Comparison of ENCODE assay signal across 17 mouse cellular contexts in the genomic region with DNA sequence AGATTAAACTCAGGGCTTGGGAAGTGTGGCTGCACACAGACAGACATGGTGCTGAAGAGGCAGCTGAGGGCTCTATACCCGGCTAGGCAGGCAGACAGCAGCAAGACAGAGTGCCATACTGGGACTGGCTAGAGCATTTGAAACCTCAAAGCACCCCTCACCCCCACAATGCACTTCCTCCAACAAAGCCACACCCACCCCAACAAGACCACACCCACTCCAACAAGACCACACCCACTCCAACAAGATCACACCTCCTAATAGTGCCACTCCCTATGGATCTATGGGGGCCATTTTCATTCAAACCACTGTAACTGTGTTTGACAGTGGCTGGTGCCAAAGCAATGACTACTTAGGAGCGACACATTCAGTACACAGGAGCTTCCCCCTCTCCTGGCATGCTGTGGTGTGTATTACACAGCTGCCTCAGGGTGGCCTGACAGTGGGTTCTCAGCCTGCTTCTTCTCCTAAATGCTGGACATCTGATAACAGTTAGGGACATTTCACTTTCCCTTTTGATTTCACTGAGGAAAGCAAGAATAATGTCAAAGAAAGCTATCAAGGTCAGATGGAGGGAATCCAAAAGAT. TPM values are rescaled to one million over a fixed set of nuclear protein-coding genes. Genes with fewer than 3 reads are reported as not detected.
A peak's percentile ranks its signal among the peaks of the same experiment; 100 is the strongest.
DNase-seq lines count a peak whose midpoint lies in the region; ATAC-seq and TF ChIP-seq lines count a peak whose summit lies in the region.
"Had no signal": no experiment of that assay in that cellular context is flagged by ENCODE, and none has a peak within 500 bp of the region (broad histone marks: within the 10 kb centered on the region; RNA-seq: fewer than 3 reads in every experiment).

No protein-coding gene starts in this region.

- H3K9me3 ChIP-seq in midbrain, embryonic 13.5 days, result no peaks in the 10 kb centered on the region
- H3K9me3 ChIP-seq in midbrain, embryonic 10.5 days (replicated peaks), result no peaks in the 10 kb centered on the region
- H3K9me3 ChIP-seq in liver, postnatal 0 days (ENCODE audit: low read length), result no peaks in the 10 kb centered on the region
- no peaks in the 10 kb centered on the region for H3K9me3 ChIP-seq in kidney, embryonic 15.5 days (replicated peaks)
- H3K9me3 ChIP-seq: forebrain, embryonic 13.5 days; hindbrain, embryonic 13.5 days; lung, embryonic 15.5 days had no signal

- no peak overlapping the region for H3K4me2 ChIP-seq in midbrain, embryonic 13.5 days (replicated peaks)
- no peak overlapping the region for H3K4me2 ChIP-seq in liver, postnatal 0 days (ENCODE audit: low read depth, low read length)
- no peak overlapping the region for H3K4me2 ChIP-seq in kidney, embryonic 15.5 days
- H3K4me2 ChIP-seq: forebrain, embryonic 13.5 days; hindbrain, embryonic 13.5 days; lung, embryonic 15.5 days had no signal

- peak; percentile 30; the same call in 1 of the 2 replicates for ATAC-seq in midbrain, embryonic 13.5 days
- peak; percentile 64 for ATAC-seq in liver, postnatal 0 days
- no peak for ATAC-seq in kidney, embryonic 15.5 days (replicated peaks; ENCODE audit: low FRiP score)
- ATAC-seq in activated CD4-positive, CD25-positive, alpha-beta regulatory T cell, adult 4 months, result no peak
- ATAC-seq: forebrain, embryonic 13.5 days had no signal

- H3K4me3 ChIP-seq in midbrain, embryonic 13.5 days (replicated peaks), result no peak overlapping the region
- no peak overlapping the region for H3K4me3 ChIP-seq in midbrain, embryonic 10.5 days
- H3K4me3 ChIP-seq in liver, postnatal 0 days (ENCODE audit: low read depth, low read length), result no peak overlapping the region
- H3K4me3 ChIP-seq in kidney, embryonic 15.5 days (replicated peaks), result no peak overlapping the region
- H3K4me3 ChIP-seq: forebrain, embryonic 13.5 days; hindbrain, embryonic 13.5 days; lung, embryonic 15.5 days; myocyte had no signal

- no peak for TF ChIP-seq CTCF in liver, postnatal 0 days (IDR thresholded peaks at IDR 0.05; ENCODE audit: low read depth)

- TF ChIP-seq EP300 in liver, postnatal 0 days (IDR thresholded peaks at IDR 0.05; ENCODE audit: low read depth), result no peak

- no peak overlapping the region for H3K27ac ChIP-seq in midbrain, embryonic 13.5 days
- no peak overlapping the region for H3K27ac ChIP-seq in midbrain, embryonic 10.5 days (replicated peaks)
- no peak overlapping the region for H3K27ac ChIP-seq in liver, postnatal 0 days (ENCODE audit: low read depth)
- H3K27ac ChIP-seq in kidney, embryonic 15.5 days, result no peak overlapping the region
- H3K27ac ChIP-seq: forebrain, embryonic 13.5 days; hindbrain, embryonic 13.5 days; lung, embryonic 15.5 days had no signal

- DNase-seq in midbrain, embryonic 10.5 days (ENCODE audit: low spot score), result no peak
- DNase-seq in induced T-regulatory cell, adult 2 months (ENCODE audit: low read depth), result peak; percentile 9
- DNase-seq in liver, postnatal 0 days, result no peak
- no peak for DNase-seq in left cerebral cortex, postnatal 10 days (ENCODE audit: extremely low spot score in 1 of 2, low spot score in 2 of 2)
- DNase-seq: cerebellum, postnatal 36 days; heart, adult 11 months; kidney, adult 8-10 months; left cerebral cortex, postnatal 4 days; retina, postnatal 1 day; thymus, postnatal 36 days had no signal

- no peak overlapping the region for H3K9ac ChIP-seq in midbrain, embryonic 13.5 days (replicated peaks)
- H3K9ac ChIP-seq in liver, postnatal 0 days (replicated peaks), result no peak overlapping the region
- no peak overlapping the region for H3K9ac ChIP-seq in kidney, embryonic 15.5 days
- H3K9ac ChIP-seq: forebrain, embryonic 13.5 days; hindbrain, embryonic 13.5 days; lung, embryonic 15.5 days had no signal

- WGBS in midbrain, embryonic 13.5 days, result 79% methylated on average over 2 of the region's 2 CpGs
- WGBS in midbrain, embryonic 10.5 days, result 80% methylated on average over 2 of the region's 2 CpGs
- WGBS in liver, postnatal 0 days (ENCODE audit: insufficient replicate concordance), result 79% methylated on average over 2 of the region's 2 CpGs
- 86% methylated on average over 2 of the region's 2 CpGs for WGBS in kidney, embryonic 15.5 days

- H3K36me3 ChIP-seq in midbrain, embryonic 13.5 days, result peaks cover 21% of the 10 kb centered on the region
- peaks cover 16% of the 10 kb centered on the region for H3K36me3 ChIP-seq in midbrain, embryonic 10.5 days
- H3K36me3 ChIP-seq in liver, postnatal 0 days (replicated peaks; ENCODE audit: insufficient read depth, low read length), result no peaks in the 10 kb centered on the region
- peaks cover 13% of the 10 kb centered on the region for H3K36me3 ChIP-seq in kidney, embryonic 15.5 days
- H3K36me3 ChIP-seq: lung, embryonic 15.5 days had no signal

- no peaks in the 10 kb centered on the region for H3K27me3 ChIP-seq in midbrain, embryonic 13.5 days
- H3K27me3 ChIP-seq in midbrain, embryonic 10.5 days (ENCODE audit: low read depth, poor library complexity, severe bottlenecking), result no peaks in the 10 kb centered on the region
- no peaks in the 10 kb centered on the region for H3K27me3 ChIP-seq in liver, postnatal 0 days (ENCODE audit: insufficient read depth, low read length)
- no peaks in the 10 kb centered on the region for H3K27me3 ChIP-seq in kidney, embryonic 15.5 days
- H3K27me3 ChIP-seq: forebrain, embryonic 13.5 days; hindbrain, embryonic 13.5 days; lung, embryonic 15.5 days had no signal

- H3K4me1 ChIP-seq in midbrain, embryonic 13.5 days (replicated peaks), result 0 out of 2 replicates have a peak, but pooled peaks cover 2% of the 10 kb centered on the region
- H3K4me1 ChIP-seq in midbrain, embryonic 10.5 days, result no peaks in the 10 kb centered on the region
- no peaks in the 10 kb centered on the region for H3K4me1 ChIP-seq in liver, postnatal 0 days (ENCODE audit: insufficient read depth)
- H3K4me1 ChIP-seq in kidney, embryonic 15.5 days, result 0 out of 2 replicates have a peak, but pooled peaks cover 3% of the 10 kb centered on the region
- H3K4me1 ChIP-seq: lung, embryonic 15.5 days had no signal

- intact Hi-C loops in left cerebral cortex, postnatal 10 days (cut with DNase I), result no loop called here

RNA-seq across cellular contexts. Expression of gene Tmem19, which starts 11.4 kb away (rescaled TPM):
- polyA plus RNA-seq in midbrain, embryonic 13.5 days (2015; fragmentation: Nextera tagmentation; extraction: Ambion mirVana), result 41.9 and 43.4 TPM in 2 replicates
- 30.4 and 35.2 TPM in 2 replicates for polyA plus RNA-seq in midbrain, embryonic 10.5 days (2016; fragmentation: Nextera tagmentation; extraction: Ambion mirVana)
- 16.3 and 19.3 TPM in 2 replicates for polyA plus RNA-seq in liver, postnatal 0 days (2015; fragmentation: Nextera tagmentation; extraction: Ambion mirVana)
- total RNA-seq in left cerebral cortex, postnatal 10 days (2021), result 10 to 100 TPM; 54.4 to 59.6 TPM
- 32.1 and 34.2 TPM in 2 replicates for polyA plus RNA-seq in kidney, embryonic 15.5 days (2015; fragmentation: Nextera tagmentation; extraction: Ambion mirVana)
- 10 to 100 TPM; 41.0 to 44.7 TPM for polyA plus RNA-seq in activated CD4-positive, CD25-positive, alpha-beta regulatory T cell, adult 4 months (2017; shearing (Covaris generic))

RNA-seq across cellular contexts. Expression of gene Thap2, which starts 33.3 kb away (rescaled TPM):
- 30.2 and 36.1 TPM in 2 replicates for polyA plus RNA-seq in midbrain, embryonic 13.5 days (2015; fragmentation: Nextera tagmentation; extraction: Ambion mirVana)
- 25.0 and 27.3 TPM in 2 replicates for polyA plus RNA-seq in midbrain, embryonic 10.5 days (2016; fragmentation: Nextera tagmentation; extraction: Ambion mirVana)
- 5.0 and 5.5 TPM in 2 replicates for polyA plus RNA-seq in liver, postnatal 0 days (2015; fragmentation: Nextera tagmentation; extraction: Ambion mirVana)
- 10 to 100 TPM; 11.8 TPM for total RNA-seq in left cerebral cortex, postnatal 10 days (2021)
- polyA plus RNA-seq in kidney, embryonic 15.5 days (2015; fragmentation: Nextera tagmentation; extraction: Ambion mirVana), result 19.8 and 24.0 TPM in 2 replicates
- 10 to 100 TPM; 12.8 to 13.7 TPM for polyA plus RNA-seq in activated CD4-positive, CD25-positive, alpha-beta regulatory T cell, adult 4 months (2017; shearing (Covaris generic))

RNA-seq across cellular contexts. Expression of gene Zfc3h1, which starts 33.9 kb away (rescaled TPM):
- polyA plus RNA-seq in midbrain, embryonic 13.5 days (2015; fragmentation: Nextera tagmentation; extraction: Ambion mirVana), result 21.4 and 24.6 TPM in 2 replicates
- polyA plus RNA-seq in midbrain, embryonic 10.5 days (2016; fragmentation: Nextera tagmentation; extraction: Ambion mirVana), result 15.6 and 18.0 TPM in 2 replicates
- polyA plus RNA-seq in liver, postnatal 0 days (2015; fragmentation: Nextera tagmentation; extraction: Ambion mirVana), result 4.9 and 5.0 TPM in 2 replicates
- total RNA-seq in left cerebral cortex, postnatal 10 days (2021), result 10 to 100 TPM; 49.4 to 49.8 TPM
- 19.9 and 21.5 TPM in 2 replicates for polyA plus RNA-seq in kidney, embryonic 15.5 days (2015; fragmentation: Nextera tagmentation; extraction: Ambion mirVana)
- polyA plus RNA-seq in activated CD4-positive, CD25-positive, alpha-beta regulatory T cell, adult 4 months (2017; shearing (Covaris generic)), result 10 to 100 TPM; 23.2 to 35.4 TPM

RNA-seq across cellular contexts. Expression of gene Rab21, which starts 35.5 kb away (rescaled TPM):
- polyA plus RNA-seq in midbrain, embryonic 13.5 days (2015; fragmentation: Nextera tagmentation; extraction: Ambion mirVana), result 6.7 and 7.0 TPM in 2 replicates
- 3.1 and 3.3 TPM in 2 replicates for polyA plus RNA-seq in midbrain, embryonic 10.5 days (2016; fragmentation: Nextera tagmentation; extraction: Ambion mirVana)
- 5.8 and 10.0 TPM in 2 replicates for polyA plus RNA-seq in liver, postnatal 0 days (2015; fragmentation: Nextera tagmentation; extraction: Ambion mirVana)
- 10 to 100 TPM; 43.7 to 46.2 TPM for total RNA-seq in left cerebral cortex, postnatal 10 days (2021)
- 5.3 and 5.4 TPM in 2 replicates for polyA plus RNA-seq in kidney, embryonic 15.5 days (2015; fragmentation: Nextera tagmentation; extraction: Ambion mirVana)
- 10 to 100 TPM; 21.3 to 26.2 TPM for polyA plus RNA-seq in activated CD4-positive, CD25-positive, alpha-beta regulatory T cell, adult 4 months (2017; shearing (Covaris generic))

Comparison
In these comparisons a context has a peak if more than half of its experiments do, and no peak if none do; other contexts are left out.
1. ATAC-seq: peak in midbrain, embryonic 13.5 days (single experiment) and liver, postnatal 0 days (single experiment); none in kidney, embryonic 15.5 days (single experiment) and activated CD4-positive, CD25-positive, alpha-beta regulatory T cell, adult 4 months (single experiment).